Mouse (Mus musculus) ES-Bruce4 (cell line): ENCODE measurements around the gene Anks4b.

ENCODE experiments used
- CTCF ChIP-seq: IDR thresholded peaks from one replicate; pipeline ENCODE4 v1.8.1; 2011; ENCODE audit warnings: low read depth, low read length
- EP300 ChIP-seq: IDR thresholded peaks from 2 replicates; pipeline ENCODE4 v1.6.1; 2011; ENCODE audit warnings: low read depth, low read length; ENCODE audit not compliant: insufficient read depth
- POLR2A ChIP-seq: IDR thresholded peaks from one replicate; pipeline ENCODE4 v1.8.1; 2011; ENCODE audit warnings: low read length; ENCODE audit not compliant: insufficient read depth

- TF ChIP-seq POLR2A (no peak), EP300 (no peak), CTCF (no peak)
These were observed 5.3 kb downstream of the Anks4b start for GRCm38 (mm10) chr7:120178935-120179334.
